Mouse (Mus musculus) forebrain, embryonic 11.5 days (tissue): ENCODE measurements at regions not wholly inside any gene's neighbourhood (a gene's known extent, or its start where the extent isn't known, plus 50 kb on each side); places are given as distances from the start of the nearest gene placed in this dataset.

ENCODE experiments used
- ATAC-seq: fragments of 200-750 bp; cut with Nextera tagmentation; replicated peaks from 2 replicates; pipeline ENCODE4 v1.8.0; 2017; ENCODE audit warnings: moderate TSS enrichment; ENCODE audit not compliant: low FRiP score
- DNase-seq: peaks from one replicate; pipeline ENCODE4 v3.0.0-alpha.2; 2017; ENCODE audit warnings: low spot score
- H3K27ac ChIP-seq: fragments of 300-500 bp; sonication (generic); 2 replicates; pipeline ENCODE4 v1.5.1; 2014; ENCODE audit warnings: low read depth, low read length
- H3K27me3 ChIP-seq: fragments of 300-500 bp; sonication (generic); 2 replicates; pipeline ENCODE4 v1.6.1; 2014; ENCODE audit warnings: mild to moderate bottlenecking, low read length, mixed read lengths; ENCODE audit not compliant: control insufficient read depth, insufficient read depth
- H3K36me3 ChIP-seq: fragments of 300-500 bp; sonication (generic); 2 replicates; pipeline ENCODE4 v1.6.1; 2014; ENCODE audit warnings: mild to moderate bottlenecking, low read length, moderate library complexity, mixed read lengths; ENCODE audit not compliant: control insufficient read depth, insufficient read depth
- H3K4me1 ChIP-seq: fragments of 300-500 bp; sonication (generic); replicated peaks from 2 replicates; pipeline ENCODE4 v1.6.1; 2014; ENCODE audit warnings: low read length, mixed read lengths; ENCODE audit not compliant: control insufficient read depth, insufficient read depth
- H3K4me2 ChIP-seq: fragments of 300-500 bp; sonication (generic); 2 replicates; pipeline ENCODE4 v1.6.1; 2014; ENCODE audit warnings: low read depth, mild to moderate bottlenecking, low read length, moderate library complexity, mixed read lengths; ENCODE audit not compliant: severe bottlenecking
- H3K4me3 ChIP-seq: fragments of 300-500 bp; sonication (generic); 2 replicates; pipeline ENCODE4 v1.5.1; 2014; ENCODE audit warnings: low read depth, low read length
- H3K9ac ChIP-seq: fragments of 300-500 bp; sonication (generic); 2 replicates; pipeline ENCODE4 v1.6.1; 2014; ENCODE audit warnings: low read length
- H3K9me3 ChIP-seq: fragments of 300-500 bp; sonication (generic); 2 replicates; pipeline ENCODE4 v1.6.1; 2016; ENCODE audit warnings: low read length, mixed read lengths; ENCODE audit not compliant: control insufficient read depth
- WGBS: fragments of 180-500 bp; shearing (Covaris S2); extraction: QIAGEN DNeasy Blood & Tissue Kit; methylation state at CpG from one replicate; pipeline ENCODE4 v1.1.7; 2014; 5-methylcytosine and 5-hydroxymethylcytosine counted together

DNA sequence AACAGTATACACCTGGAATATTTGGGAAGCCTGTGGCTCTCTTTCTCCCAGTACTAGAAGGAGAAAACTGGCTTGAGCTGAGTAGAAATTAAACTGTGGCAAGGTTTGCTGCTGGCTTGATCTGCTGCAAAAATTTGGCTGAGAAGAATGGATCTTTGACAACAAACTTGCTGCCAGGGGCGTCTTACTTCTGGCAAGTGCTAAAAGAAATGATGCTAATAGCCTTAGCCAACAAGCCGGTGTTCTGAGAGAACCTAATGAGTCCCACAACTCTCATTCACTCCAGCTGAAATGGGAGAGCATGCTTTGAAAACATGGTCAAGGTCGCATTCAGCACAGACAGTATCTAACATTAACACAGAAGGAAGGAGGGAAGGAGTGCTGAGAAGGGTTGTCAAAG is 885.8 kb upstream of the Ddx18 start:
- Histone ChIP-seq H3K9ac (no peak overlapping the region), H3K4me2 (no peak overlapping the region), H3K36me3 (no peaks in the 10 kb centered on the region), H3K27ac (no peak overlapping the region), H3K27me3 (no peaks in the 10 kb centered on the region), H3K9me3 (no peaks in the 10 kb centered on the region), H3K4me3 (no peak overlapping the region), H3K4me1 (no peaks in the 10 kb centered on the region)
- no peak for ATAC-seq
- DNase-seq = no peak
- 72% methylated on average over 3 of the region's 3 CpGs for WGBS

DNA sequence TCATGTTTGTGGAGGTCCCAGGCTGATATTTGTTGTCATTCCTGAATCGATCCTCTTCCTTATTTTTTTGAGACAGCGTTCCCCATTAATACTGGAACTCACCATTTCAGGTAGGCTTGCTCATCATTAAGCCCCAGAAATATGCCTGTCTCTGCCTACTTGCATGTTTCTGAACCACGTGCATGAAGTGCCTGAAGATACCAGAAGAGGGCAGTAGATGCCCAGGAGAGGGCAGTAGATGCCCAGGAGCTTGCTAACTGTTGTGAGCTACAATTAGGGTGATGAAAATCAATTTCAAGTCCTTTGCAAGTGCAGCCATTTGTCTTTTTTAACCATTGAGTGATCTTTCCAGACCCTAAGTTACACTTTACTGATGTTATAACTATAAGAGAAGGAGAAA is 871.6 kb upstream of the Ddx18 start:
- H3K4me2 ChIP-seq = no peak overlapping the region
- ATAC-seq (no peak), DNase-seq (peak; percentile 51)
- H3K27me3 ChIP-seq = no peaks in the 10 kb centered on the region
- no peaks in the 10 kb centered on the region for H3K4me1 ChIP-seq
- no peak overlapping the region for H3K9ac ChIP-seq
- H3K4me3 ChIP-seq = no peak overlapping the region
- no peaks in the 10 kb centered on the region for H3K9me3 ChIP-seq
- H3K27ac ChIP-seq = no peak overlapping the region
- no peaks in the 10 kb centered on the region for H3K36me3 ChIP-seq
- 76% methylated on average over 3 of the region's 3 CpGs for WGBS

DNA sequence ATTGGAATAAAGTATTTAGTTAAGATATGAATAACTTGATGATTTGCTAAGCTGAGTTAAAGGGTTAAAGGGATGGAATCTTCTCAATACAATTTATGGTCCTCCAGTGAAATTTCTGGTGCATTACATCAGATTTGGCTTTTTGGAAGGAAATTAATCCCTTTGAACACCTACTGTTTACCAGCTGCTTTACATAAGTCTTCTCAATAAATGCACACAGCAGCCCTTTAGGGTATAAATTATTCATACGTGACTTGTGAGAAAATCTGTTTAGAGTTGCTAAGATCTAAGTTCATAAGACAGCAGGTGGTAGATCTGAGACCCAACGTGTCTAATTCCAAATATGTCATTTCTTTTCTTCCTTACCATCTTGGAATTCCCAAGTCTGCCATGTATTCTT is 855.7 kb upstream of the Ddx18 start:
- no peaks in the 10 kb centered on the region for H3K9me3 ChIP-seq
- no peak overlapping the region for H3K27ac ChIP-seq
- ATAC-seq (no peak), DNase-seq (no peak)
- no peak overlapping the region for H3K9ac ChIP-seq
- H3K4me2 ChIP-seq = no peak overlapping the region
- no peak overlapping the region for H3K4me3 ChIP-seq
- no peaks in the 10 kb centered on the region for H3K27me3 ChIP-seq
- H3K4me1 ChIP-seq = no peaks in the 10 kb centered on the region
- H3K36me3 ChIP-seq = no peaks in the 10 kb centered on the region
- 61% methylated on average over 2 of the region's 2 CpGs for WGBS

GRCm38 (mm10) chr1:122396342-122396741 is 828.6 kb upstream of the Ddx18 start:
- Histone ChIP-seq H3K4me2 (no peak overlapping the region), H3K9me3 (no peaks in the 10 kb centered on the region), H3K9ac (no peak overlapping the region), H3K27me3 (no peaks in the 10 kb centered on the region), H3K27ac (no peak overlapping the region), H3K4me3 (no peak overlapping the region), H3K4me1 (no peaks in the 10 kb centered on the region), H3K36me3 (no peaks in the 10 kb centered on the region)
- DNase-seq (no peak), ATAC-seq (no peak)
- 90% methylated on average over 2 of the region's 2 CpGs for WGBS

DNA sequence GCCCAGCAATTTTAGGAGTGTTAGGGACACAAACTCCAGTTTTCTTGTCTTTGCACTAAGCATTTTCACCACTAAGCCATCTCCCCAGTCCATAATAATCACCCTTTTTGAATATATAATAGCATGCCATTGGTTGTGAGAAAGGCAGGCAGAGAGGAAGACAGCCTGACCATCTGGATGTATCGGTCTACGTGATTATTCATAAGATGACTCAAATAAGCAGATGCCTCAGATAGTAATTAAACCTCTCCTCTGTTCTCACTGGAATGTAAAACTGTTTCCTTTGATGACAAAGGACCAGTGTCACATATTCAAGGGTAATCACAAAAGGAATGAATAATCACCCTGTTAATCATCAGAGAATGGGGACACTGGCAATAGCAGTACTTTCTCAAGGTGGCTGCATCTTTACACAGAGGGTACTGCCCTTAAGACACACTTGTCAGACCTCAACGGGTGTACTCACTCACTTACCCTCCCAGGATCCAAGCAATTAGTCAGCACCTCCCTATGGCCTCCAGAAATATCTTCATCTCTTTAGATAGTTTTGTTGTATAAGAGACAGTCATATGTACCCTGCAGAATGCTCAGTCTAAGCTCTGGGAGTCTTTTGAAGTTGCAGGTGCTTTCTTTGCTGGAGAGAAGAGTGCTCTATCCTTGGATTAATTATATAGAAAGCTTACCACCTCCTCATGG is 826.0 kb upstream of the Ddx18 start:
- DNase-seq (no peak), ATAC-seq (0 out of 2 replicates have a peak, but pooled peaks have one; percentile 24)
- Histone ChIP-seq H3K27me3 (no peaks in the 10 kb centered on the region), H3K36me3 (no peaks in the 10 kb centered on the region), H3K4me2 (no peak overlapping the region), H3K27ac (no peak overlapping the region), H3K9me3 (no peaks in the 10 kb centered on the region), H3K4me3 (no peak overlapping the region), H3K9ac (no peak overlapping the region), H3K4me1 (no peaks in the 10 kb centered on the region)
- 66% methylated on average over 3 of the region's 3 CpGs for WGBS

DNA sequence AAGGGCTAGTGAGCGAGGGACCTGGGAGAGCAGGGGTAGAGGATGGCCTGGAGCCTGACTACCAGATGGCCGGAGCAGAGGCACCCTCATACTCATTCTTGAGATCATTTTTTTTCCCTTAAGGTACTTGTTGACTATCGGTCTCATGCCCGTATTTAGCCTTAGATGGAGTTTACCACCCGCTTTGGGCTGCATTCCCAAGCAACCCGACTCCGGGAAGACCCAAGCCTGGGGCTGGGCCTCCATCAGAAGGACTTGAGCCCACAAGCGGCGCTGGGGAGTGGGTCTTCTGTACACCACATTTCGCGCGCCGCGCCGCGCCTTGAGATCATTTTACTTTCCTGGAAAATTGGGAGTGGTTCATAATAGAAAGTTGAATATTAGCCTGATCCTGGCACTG is 789.2 kb upstream of the Ddx18 start:
- Histone ChIP-seq H3K4me3 (no peak overlapping the region), H3K27me3 (no peaks in the 10 kb centered on the region), H3K9ac (no peak overlapping the region), H3K9me3 (no peaks in the 10 kb centered on the region), H3K4me1 (no peaks in the 10 kb centered on the region), H3K27ac (no peak overlapping the region), H3K36me3 (no peaks in the 10 kb centered on the region), H3K4me2 (no peak overlapping the region)
- DNase-seq = peak; percentile 100
- WGBS = 95% methylated on average over 16 of the region's 16 CpGs
- ATAC-seq = peak; percentile 92

DNA sequence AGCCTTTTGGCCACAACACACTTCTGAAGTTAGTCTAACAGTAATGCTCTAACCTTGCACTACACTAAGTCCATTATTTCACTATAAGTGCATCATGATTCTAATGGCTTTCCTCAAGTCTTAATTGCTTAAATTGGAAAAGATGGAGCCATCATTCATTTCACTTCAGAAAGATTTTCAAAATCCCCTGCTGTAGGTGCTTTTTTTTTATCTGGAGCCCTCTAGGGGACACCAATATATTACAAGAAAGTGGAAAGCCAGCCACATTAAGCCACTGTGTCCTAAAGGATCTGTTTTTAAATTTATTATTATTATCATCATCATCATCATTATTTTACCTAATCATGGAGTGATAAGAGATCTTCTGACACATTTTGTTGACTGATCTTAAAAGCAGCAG is 783.7 kb upstream of the Ddx18 start:
- no peaks in the 10 kb centered on the region for H3K4me1 ChIP-seq
- H3K9ac ChIP-seq = no peak overlapping the region
- H3K4me3 ChIP-seq = no peak overlapping the region
- H3K27me3 ChIP-seq = no peaks in the 10 kb centered on the region
- ATAC-seq = no peak
- no peak overlapping the region for H3K27ac ChIP-seq
- H3K9me3 ChIP-seq = no peaks in the 10 kb centered on the region
- no peak for DNase-seq
- H3K4me2 ChIP-seq = no peak overlapping the region
- H3K36me3 ChIP-seq = no peaks in the 10 kb centered on the region

DNA sequence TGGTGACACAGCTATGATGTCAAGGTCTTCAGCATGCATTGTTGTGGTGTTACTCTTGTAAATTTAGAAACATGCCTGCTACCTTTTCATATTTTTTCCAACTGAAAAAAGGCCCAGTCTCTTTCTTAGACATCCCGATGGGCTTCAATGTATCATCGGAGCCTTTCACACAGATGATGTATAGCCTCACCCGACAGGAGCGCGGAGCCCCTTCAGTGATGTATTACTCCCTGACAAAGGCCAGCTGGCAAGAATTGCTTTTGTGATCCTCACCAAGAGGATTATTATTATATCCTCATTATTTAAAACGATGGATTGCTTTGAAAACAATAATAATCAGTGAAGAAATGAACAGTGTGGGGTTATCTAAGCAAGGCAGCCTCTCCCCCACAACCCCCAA is 765.5 kb upstream of the Ddx18 start:
- Histone ChIP-seq H3K4me1 (no peaks in the 10 kb centered on the region), H3K4me3 (no peak overlapping the region), H3K27me3 (no peaks in the 10 kb centered on the region), H3K36me3 (no peaks in the 10 kb centered on the region), H3K4me2 (no peak overlapping the region), H3K9ac (no peak overlapping the region), H3K9me3 (no peaks in the 10 kb centered on the region), H3K27ac (no peak overlapping the region)
- ATAC-seq (no peak), DNase-seq (no peak)
- 87% methylated on average over 6 of the region's 6 CpGs for WGBS

GRCm38 (mm10) chr1:122328276-122328675 is 760.5 kb upstream of the Ddx18 start:
- no peak overlapping the region for H3K4me3 ChIP-seq
- no peak for ATAC-seq
- WGBS = 37% methylated on average over 1 of the region's 1 CpGs

More at GRCm38 (mm10) chr1:122328276-122328675, 760.5 kb upstream of the Ddx18 start:
- H3K9me3 ChIP-seq = no peaks in the 10 kb centered on the region
- no peaks in the 10 kb centered on the region for H3K4me1 ChIP-seq
- no peak overlapping the region for H3K9ac ChIP-seq
- H3K27ac ChIP-seq = no peak overlapping the region
- no peaks in the 10 kb centered on the region for H3K27me3 ChIP-seq
- DNase-seq = no peak
- H3K36me3 ChIP-seq = no peaks in the 10 kb centered on the region
- no peak overlapping the region for H3K4me2 ChIP-seq
